Mouse (Mus musculus) retina, postnatal 7 days (tissue): ENCODE results near the gene March4.
A peak's percentile ranks its signal among the peaks of the same experiment; 100 is the strongest.

Experiments
- DNase-seq: peaks from one replicate; pipeline ENCODE4 v3.0.0-alpha.2; 2012; ENCODE audit warnings: low read depth, low spot score

The March4 gene

DNA sequence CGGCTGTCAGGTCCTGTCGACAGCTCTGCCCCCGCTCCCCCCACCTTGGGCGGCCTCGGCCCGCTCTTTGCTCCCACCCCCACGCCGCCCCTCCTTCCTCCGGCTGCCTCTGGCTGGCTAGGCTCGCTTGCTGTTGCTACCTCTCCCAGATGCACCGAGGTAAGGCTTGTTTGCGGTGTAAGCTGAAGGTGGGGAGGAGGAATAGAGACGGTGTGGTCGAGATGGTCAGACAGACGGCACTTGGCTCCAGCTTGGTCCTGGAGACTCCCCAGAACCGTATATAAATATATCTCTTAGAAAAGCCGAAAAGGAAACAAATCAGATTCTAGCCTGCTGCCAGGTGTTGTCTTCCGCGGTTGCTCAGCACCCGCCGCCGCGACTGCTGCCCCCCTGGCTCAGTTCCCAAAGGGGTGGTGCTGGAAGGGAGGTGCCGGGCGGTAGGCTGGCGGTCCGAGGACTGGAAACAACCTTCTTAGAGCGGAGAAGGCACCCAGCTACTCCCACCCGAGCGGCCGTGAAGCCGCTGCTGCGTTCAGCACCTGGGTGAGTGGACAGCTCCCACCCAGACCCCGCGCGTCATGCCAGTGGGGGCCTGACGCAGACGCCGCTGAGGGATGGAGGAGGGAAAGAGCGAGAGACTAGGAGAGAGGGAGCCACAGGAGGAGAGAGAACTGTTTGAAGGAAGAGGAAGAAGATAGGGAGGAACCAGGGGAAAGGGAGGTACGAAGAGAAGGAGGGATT lies at the start of gene March4:
Gene March4, minus strand, starts transcription at position 320 of the 741 bp plus-strand sequence.
- DNase-seq = no peak

DNA sequence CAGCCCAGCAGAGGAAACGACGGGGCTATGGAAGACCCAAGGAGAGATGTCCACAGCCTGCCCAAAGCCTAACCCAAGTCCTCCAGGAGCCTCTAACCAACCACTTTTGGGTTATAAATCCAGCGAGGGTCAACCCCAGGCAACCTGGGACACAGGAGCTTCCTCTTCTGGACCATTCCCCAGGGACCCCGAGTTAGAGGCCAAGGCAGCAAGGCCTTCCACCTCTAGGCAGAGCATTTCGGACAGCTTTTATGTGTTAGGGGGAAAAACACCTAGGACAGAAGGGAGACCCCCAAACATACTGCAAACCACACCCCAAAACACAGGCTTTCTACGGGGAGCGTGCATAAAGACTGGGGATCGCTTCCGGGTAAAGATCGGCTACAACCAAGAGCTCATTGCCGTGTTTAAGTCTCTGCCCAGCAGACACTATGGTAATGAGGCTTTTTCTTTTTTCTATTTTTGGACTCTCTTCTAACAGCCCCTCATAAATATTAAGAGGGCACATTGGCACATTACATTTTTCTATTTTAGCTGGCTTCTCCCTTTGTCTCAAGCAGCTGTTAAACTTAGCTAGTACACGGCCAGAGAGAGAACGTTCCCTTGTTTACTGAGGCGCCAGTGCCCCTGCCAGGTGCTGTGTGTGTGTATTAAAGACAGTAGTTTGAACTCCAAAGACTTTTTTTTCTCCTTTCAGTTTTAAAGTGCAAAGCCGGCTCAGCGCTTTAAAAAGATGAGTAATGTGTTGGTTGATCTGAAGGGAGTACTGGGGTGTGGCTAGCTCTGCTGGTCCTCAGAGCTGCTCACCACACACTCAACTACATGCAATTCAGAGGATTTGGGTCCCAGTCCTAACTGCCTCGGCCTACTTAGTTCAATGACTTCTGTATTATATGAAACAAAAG lies 49.5 kb upstream of the March4 start:
- no peak for DNase-seq

GRCm38 (mm10) chr1:72583906-72584305 lies 47.2 kb upstream of the March4 start:
- no peak for DNase-seq

DNA sequence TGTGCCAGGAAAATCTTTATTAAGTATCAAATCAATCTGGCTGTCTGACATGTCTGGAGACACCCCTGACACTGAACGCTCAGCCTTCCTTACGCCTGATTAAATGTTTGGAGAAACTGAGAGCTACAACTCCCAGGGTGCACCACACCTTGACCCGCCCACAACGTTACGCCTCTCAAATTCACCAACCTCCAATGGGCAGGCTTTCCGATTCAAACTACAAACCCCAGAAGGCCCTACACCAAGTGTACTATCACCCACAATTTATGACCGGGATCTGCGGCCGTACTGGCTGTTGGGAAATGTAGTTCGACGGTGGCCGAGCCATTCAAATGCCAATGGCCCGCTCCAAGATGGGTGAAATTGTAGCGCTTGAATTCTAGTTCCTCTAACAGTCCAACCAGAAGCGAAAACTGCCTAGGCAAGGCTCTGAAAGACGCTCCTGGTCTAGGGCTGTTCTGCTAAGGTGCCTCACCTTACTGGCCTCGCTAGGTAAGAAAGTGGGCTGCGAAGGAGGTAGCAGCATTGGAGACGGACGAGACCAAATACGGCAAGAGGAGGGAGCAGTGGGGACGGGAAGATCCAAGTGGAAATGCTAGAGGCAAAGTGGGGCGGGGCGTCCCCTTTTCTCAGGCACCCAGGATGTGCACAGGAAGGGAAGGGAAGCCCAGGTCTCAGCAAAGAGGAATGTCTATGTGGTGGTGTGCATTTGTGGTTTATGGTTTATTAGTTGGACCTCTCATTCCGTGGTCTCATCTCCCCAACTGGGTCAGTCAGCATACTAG lies 46.4 kb upstream of the March4 start, which contains the start of gene Smarcal1:
Gene Smarcal1, plus strand, starts transcription at position 305 of the 785 bp plus-strand sequence.
- DNase-seq = peak; percentile 92

GRCm38 (mm10) chr1:72578806-72579205 lies 42.1 kb upstream of the March4 start:
- no peak for DNase-seq

DNA sequence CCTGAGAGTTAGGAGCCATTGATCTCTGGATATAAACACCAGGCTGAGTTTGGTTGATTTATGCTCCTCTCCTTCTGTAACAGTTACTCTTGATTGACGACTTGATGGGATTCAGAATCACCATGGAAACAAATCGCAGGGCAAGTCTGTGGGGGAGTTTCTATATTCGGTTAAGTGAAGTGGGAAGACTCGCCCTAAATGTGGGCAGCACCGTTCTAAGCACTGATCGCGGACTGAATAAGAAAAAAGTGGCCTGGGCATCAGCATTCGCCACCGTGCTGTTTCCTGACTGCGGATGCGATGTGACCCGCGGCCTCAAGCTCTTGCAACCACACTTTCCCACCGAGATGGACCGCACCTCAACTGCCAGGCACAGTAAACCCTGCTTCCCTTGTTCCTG lies 41.6 kb upstream of the March4 start:
- no peak for DNase-seq

- DNase-seq = no peak
Measured at GRCm38 (mm10) chr1:72577481-72577922, 40.8 kb upstream of the March4 start.

GRCm38 (mm10) chr1:72575121-72575520 lies 38.4 kb upstream of the March4 start:
- DNase-seq = no peak

DNA sequence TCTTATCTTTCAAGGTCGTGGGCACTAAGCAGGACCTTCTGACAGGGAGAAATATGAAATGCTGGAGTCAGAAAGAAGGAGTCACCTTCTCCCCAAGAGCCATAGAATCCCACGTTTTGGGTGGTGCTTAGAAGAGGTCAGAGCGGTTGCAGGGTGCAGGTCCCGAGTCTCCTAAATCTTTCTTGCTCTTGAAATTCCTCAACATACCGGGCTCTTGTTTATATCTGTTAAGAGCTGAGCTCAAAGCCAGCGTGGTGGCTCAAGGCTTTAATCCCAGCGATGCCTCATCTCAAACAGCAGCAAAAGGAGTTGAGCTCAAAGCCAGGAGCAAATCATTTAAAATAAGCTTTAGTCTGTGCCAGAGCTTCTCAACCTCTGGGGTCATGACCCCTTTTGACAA lies 37.9 kb upstream of the March4 start:
- DNase-seq = no peak

DNA sequence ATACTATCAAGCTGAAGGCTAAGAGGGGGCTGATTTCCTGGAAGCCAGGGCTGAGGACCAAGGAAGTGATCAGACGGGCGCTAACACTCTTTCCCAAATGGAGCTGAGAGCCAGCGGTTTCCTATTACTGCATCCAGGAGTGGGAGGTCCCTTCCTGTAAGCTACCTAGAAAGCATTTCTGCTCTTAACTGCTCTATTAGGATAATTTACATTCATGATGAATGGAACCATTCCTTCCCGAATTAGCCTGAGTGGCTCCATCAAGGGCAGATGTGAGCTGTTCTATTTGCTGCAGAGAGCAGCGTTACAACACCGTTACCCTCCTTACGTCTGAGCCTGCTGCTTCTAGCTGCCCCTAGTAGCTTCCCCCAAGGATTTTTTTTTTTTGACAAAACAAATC lies 37.3 kb upstream of the March4 start:
- DNase-seq = no peak

DNA sequence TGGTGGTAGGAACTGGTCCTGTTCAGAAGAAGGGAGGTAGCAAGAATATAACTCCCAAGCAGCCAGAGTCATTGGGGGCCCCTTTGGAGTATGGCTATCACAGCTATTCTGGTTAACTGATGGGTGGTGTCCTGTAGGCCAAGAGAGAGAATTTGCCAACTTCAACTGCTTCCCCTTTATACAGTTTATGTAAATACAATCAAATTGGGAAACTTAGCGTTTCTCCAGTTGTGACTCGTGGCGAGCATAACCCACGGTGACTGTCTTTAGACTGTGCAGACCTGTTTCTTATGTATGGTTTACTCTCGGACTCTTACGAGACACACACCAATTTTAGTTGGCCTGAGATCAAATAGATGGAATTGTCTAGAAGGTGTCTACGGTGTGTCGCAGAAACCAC lies 32.0 kb upstream of the March4 start:
- DNase-seq = no peak

DNA sequence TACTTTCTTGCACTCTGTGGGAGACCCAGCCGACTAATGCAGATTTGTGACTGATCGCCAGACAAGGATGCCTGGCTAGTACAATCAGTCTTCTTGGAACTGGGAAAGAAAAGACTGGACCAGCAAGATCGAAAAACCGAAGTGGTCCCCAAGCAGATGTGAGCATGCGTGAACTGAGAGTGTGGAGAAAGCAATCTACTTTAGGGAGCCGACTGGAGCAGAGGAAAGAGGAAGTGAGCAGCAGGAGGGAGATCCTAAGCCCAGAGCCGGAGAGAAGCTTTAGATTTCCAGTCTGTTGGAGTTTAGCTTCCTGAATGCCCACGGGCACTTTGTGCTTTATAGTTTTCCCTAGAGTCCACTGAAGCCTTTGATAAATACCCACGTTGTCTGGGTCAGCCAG lies 30.3 kb upstream of the March4 start:
- no peak for DNase-seq

DNA sequence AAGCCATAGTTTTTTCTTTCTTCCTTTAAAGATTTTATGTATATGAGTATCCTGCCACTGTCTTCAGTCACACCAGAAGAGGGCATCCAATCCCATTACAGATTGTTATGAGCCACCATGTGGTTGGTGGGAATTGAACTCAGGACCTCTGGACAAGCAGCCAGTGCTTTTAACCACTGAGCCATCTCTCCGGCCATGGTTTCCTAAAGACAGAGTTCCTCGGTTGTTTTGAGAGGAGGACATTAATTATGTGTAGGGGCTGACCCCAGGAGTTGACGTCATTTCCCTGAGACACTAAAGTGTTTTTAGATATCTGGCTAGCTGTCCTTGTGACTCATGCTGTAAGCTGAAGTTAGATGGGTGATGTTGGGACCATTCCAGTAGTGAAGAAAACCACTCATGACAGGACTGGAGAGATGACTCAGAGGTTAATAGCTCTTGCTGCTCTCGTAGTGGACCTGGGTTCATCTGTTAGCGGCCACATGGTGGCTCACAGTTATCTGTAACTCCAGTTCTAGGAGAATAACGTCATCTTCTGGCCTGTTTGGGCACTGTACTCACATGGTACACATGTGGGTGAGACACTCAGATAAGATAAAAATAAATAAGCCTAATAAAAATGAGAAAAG lies 27.7 kb upstream of the March4 start:
- no peak for DNase-seq

- no peak for DNase-seq
Measured at GRCm38 (mm10) chr1:72558625-72559024, 21.9 kb upstream of the March4 start.

DNA sequence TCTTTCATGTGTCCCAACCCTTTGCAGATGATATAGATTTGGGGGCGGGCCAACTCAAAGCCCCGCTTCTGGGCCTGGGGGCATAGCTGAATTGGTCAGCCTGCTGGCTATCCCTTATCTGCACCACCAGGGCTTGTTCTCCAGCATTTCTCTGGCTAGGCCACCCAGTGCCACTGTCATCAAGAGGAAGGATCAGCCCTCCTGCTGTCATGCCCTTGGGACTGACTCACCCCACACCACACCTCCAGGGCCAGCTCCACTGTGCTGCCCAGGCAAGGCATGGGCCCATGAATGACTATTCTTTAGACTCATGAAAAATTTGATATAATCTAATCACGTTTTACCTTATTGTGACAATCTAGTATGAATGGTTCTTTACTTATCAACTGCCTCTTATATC lies 19.7 kb upstream of the March4 start:
- no peak for DNase-seq

DNA sequence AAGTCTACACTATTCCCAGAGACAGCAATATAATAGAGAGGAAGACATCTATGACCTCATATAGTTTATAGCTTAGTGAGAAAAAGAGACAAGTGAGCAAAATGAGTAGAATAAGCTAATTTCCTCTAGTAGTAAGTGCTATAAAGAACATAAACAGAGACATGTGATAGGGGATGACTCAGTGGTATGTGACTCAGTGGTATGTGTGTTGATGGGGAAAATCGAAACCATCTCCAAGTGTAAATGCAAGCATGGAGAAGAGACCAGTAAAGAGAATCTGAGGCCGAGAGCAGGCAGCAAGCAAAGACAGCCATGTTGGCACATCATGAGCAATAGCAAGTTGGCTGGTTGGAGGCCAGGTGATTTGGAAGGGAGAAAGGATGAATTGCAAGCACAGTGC lies 13.6 kb upstream of the March4 start:
- no peak for DNase-seq

- no peak for DNase-seq
Measured at GRCm38 (mm10) chr1:72538266-72538665, 1.5 kb upstream of the March4 start.

GRCm38 (mm10) chr1:72535725-72536571 lies 782 bp downstream of the March4 start:
- DNase-seq = no peak

GRCm38 (mm10) chr1:72533439-72533838 lies 3.3 kb downstream of the March4 start:
- no peak for DNase-seq

- no peak for DNase-seq
Measured at GRCm38 (mm10) chr1:72532926-72533325, 3.8 kb downstream of the March4 start.
